Mouse (Mus musculus) thymus, adult 2 months (tissue): ENCODE results near the gene Nme9. TPM values are rescaled to one million over a fixed set of nuclear protein-coding genes. Genes with fewer than 3 reads are reported as not detected.

Experiments
- DNase-seq: peaks from one replicate; pipeline ENCODE4 v3.0.0; 2021
- H3K27ac ChIP-seq: fragments of 200-500 bp; 2 replicates; pipeline ENCODE4 v1.5.1; 2012; ENCODE audit warnings: low read length, control low read depth; ENCODE audit not compliant: control insufficient read depth, insufficient read depth
- H3K27me3 ChIP-seq: fragments of 200-500 bp; 2 replicates; pipeline ENCODE4 v1.6.1; 2012; ENCODE audit warnings: mild to moderate bottlenecking, low read length, moderate library complexity, mixed read lengths; ENCODE audit not compliant: control insufficient read depth, insufficient read depth
- H3K36me3 ChIP-seq: fragments of 200-500 bp; 2 replicates; pipeline ENCODE4 v1.6.1; 2012; ENCODE audit warnings: mild to moderate bottlenecking, low read length, moderate library complexity; ENCODE audit not compliant: control insufficient read depth, insufficient read depth
- H3K4me1 ChIP-seq: fragments of 200-500 bp; replicated peaks from 2 replicates; pipeline ENCODE4 v1.6.1; 2012; ENCODE audit warnings: low read length; ENCODE audit not compliant: control insufficient read depth, insufficient read depth
- H3K4me3 ChIP-seq: fragments of 200-500 bp; 2 replicates; pipeline ENCODE4 v1.5.1; 2012; ENCODE audit warnings: mild to moderate bottlenecking, low read length, control low read depth, moderate library complexity; ENCODE audit not compliant: control insufficient read depth, insufficient read depth
- CTCF ChIP-seq: fragments of 200-500 bp; IDR thresholded peaks from 2 replicates; pipeline ENCODE4 v1.5.1; 2012; ENCODE audit warnings: mild to moderate bottlenecking, control low read depth, low read length, moderate library complexity, borderline replicate concordance; ENCODE audit not compliant: control insufficient read depth, poor library complexity, insufficient read depth; ENCODE audit errors: extremely low read depth
- POLR2A ChIP-seq: fragments of 200-500 bp; IDR thresholded peaks from 2 replicates; pipeline ENCODE4 v1.6.1; 2012; ENCODE audit warnings: mild to moderate bottlenecking, low read length, control low read depth, moderate library complexity; ENCODE audit not compliant: control insufficient read depth, poor library complexity, insufficient read depth; ENCODE audit errors: extremely low read depth
- WGBS: fragments of 180-500 bp; shearing (Covaris S2); methylation state at CpG from one replicate; pipeline ENCODE4 v1.1.7; 2018; 5-methylcytosine and 5-hydroxymethylcytosine counted together
- polyA plus RNA-seq: library from polyadenylated mRNA; depleted of rRNA; stranded (reverse); fragments of >200 nt; gene quantifications from 2 replicates; pipeline ENCODE4 v1.2.3, GENCODE M21; 2012; rRNA removed

The Nme9 gene
- 0.43 TPM in 1 of 2 replicates, not detected in the other for polyA plus RNA-seq

DNA sequence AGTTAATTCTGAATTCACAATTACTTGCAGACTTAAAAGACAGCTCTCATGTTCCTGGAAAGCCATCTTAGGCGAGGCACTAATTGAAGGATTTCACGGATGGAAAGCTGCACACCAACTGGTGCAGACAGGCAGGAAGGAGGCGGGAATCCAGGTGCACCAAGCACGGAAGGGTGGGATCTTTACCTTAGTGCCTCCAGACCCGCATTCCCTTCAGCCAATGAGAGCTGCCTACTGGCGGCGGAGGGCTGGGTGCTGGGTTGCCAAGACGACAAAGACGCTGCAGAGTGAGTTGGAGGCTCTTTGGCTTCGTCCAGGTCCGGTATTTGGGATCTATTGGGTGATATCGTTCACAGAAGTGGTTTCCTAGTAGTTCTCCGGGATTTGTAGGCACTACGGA is at the start of gene Nme9:
TSS of gene Nme9 (plus strand) at position 315 of the 400 bp plus-strand sequence.
- no peak within 1 kb of the TSS for H3K27ac ChIP-seq
- no peaks in the 10 kb centered on the region for H3K36me3 ChIP-seq
- no peaks in the 10 kb centered on the region; the same call in 1 of the 2 replicates for H3K27me3 ChIP-seq
- DNase-seq: no peak
- WGBS: 19% methylated on average over 14 of the region's 14 CpGs
- no peaks in the 10 kb centered on the region for H3K4me1 ChIP-seq
- no peak for TF ChIP-seq CTCF
- no peak for TF ChIP-seq POLR2A
- no peak within 1 kb of the TSS for H3K4me3 ChIP-seq

GRCm38 (mm10) chr9:99409280-99409679 is 42.0 kb upstream of the Nme9 start:
- Histone ChIP-seq H3K27ac (no peak overlapping the region), H3K27me3 (no peaks in the 10 kb centered on the region), H3K4me3 (no peak overlapping the region), H3K36me3 (no peaks in the 10 kb centered on the region), H3K4me1 (no peaks in the 10 kb centered on the region)
- no peak for DNase-seq
- no peak for TF ChIP-seq CTCF
- no peak for TF ChIP-seq POLR2A
- WGBS: 85% methylated on average over 3 of the region's 3 CpGs

GRCm38 (mm10) chr9:99411093-99411492 is 40.2 kb upstream of the Nme9 start:
- no peak overlapping the region for H3K4me3 ChIP-seq
- WGBS: 82% methylated on average over 5 of the region's 5 CpGs
- DNase-seq: no peak

DNA sequence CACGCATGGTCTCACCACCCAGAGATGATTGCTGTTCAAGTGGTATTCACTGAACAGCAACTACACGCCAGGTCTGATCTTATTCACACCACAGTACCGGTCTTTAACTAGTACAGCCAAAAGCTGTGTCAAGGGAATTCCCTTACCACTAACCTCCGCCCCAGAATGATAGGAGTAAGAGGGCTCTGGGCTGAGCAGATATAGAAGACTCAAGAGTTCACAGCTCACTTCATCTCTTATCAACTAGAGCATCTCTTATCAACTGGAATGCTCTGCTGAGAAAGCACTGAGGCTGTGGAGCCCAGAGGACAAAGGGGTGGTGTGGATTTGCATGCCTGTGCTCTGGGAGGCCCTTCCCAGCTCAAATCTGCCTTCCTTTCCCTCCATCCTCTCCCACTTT is 39.5 kb upstream of the Nme9 start:
- Histone ChIP-seq H3K36me3 (no peaks in the 10 kb centered on the region), H3K4me3 (no peak overlapping the region), H3K27me3 (no peaks in the 10 kb centered on the region), H3K4me1 (peaks cover 4% of the 10 kb centered on the region), H3K27ac (no peak overlapping the region)
- no peak for DNase-seq
- WGBS: 94% methylated on average over 4 of the region's 4 CpGs
- TF ChIP-seq CTCF: no peak
- no peak for TF ChIP-seq POLR2A

More at GRCm38 (mm10) chr9:99411093-99411492, 40.2 kb upstream of the Nme9 start:
- Histone ChIP-seq H3K27ac (no peak overlapping the region), H3K36me3 (no peaks in the 10 kb centered on the region), H3K4me1 (no peaks in the 10 kb centered on the region), H3K27me3 (no peaks in the 10 kb centered on the region)
- TF ChIP-seq CTCF (no peak), POLR2A (no peak)

GRCm38 (mm10) chr9:99416809-99417208 is 34.5 kb upstream of the Nme9 start:
- Histone ChIP-seq H3K27ac (no peak overlapping the region), H3K27me3 (no peaks in the 10 kb centered on the region), H3K4me1 (peaks cover 7% of the 10 kb centered on the region), H3K4me3 (no peak overlapping the region), H3K36me3 (no peaks in the 10 kb centered on the region)
- TF ChIP-seq CTCF: no peak
- DNase-seq: no peak
- 89% methylated on average over 3 of the region's 3 CpGs for WGBS

DNA sequence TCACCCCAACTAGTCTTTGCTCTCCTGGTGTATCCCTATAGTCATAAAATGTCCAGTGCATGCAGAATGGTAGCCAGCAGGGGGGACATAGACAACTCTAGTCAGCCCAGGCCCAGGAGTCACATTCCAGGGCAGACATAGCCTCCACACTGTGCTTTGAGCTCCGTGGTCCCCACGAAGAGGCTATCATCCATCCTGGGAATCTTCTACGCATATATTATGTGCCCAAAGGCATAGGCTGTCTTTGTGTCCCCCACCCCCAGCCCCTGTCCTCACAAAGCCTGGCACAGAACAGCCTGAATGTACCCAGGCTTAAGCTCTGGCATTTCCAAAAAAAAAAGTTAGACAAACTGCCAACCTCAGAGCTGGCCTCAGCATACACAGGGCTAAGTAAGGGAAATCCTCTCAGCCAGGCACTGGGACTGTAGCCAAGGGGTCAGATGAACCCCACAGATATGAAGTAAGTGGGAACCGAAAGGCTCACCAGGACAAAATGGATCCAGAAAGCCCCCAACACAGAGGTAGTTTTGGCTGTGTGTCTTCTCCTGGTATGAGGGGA is 33.9 kb upstream of the Nme9 start:
- peaks cover 7% of the 10 kb centered on the region for H3K4me1 ChIP-seq
- H3K27ac ChIP-seq: no peak overlapping the region
- no peak overlapping the region for H3K4me3 ChIP-seq
- no peaks in the 10 kb centered on the region for H3K27me3 ChIP-seq
- DNase-seq: no peak
- TF ChIP-seq POLR2A (no peak), CTCF (no peak)
- WGBS: 81% methylated on average over 4 of the region's 4 CpGs
- H3K36me3 ChIP-seq: no peaks in the 10 kb centered on the region

DNA sequence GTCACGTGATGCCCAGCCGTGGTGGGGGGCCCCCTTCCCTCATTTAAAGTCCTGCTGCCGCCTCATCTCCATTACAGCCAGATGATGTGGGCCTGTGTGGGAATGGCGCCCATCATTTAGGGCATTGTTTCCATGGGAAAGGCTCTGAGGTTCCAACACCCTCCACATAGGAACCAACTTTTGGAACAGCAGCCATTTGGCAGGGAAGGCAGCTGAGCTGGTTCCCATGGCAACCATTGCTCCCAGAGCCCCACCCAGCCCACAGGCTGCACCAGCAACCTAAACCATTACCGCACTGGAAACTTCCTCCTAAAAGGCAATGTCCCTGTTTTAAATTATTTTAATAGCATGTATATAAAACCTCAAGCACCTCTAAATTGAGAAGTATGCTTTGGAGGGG is 32.9 kb upstream of the Nme9 start:
- no peak overlapping the region for H3K4me3 ChIP-seq
- 74% methylated on average over 5 of the region's 5 CpGs for WGBS
- no peak overlapping the region for H3K27ac ChIP-seq
- peaks cover 7% of the 10 kb centered on the region for H3K4me1 ChIP-seq
- TF ChIP-seq CTCF: no peak
- TF ChIP-seq POLR2A: no peak
- DNase-seq: no peak
- no peaks in the 10 kb centered on the region for H3K27me3 ChIP-seq
- no peaks in the 10 kb centered on the region for H3K36me3 ChIP-seq
